Mouse (Mus musculus) hindbrain, embryonic 15.5 days (tissue): ENCODE data around the gene Mrpl14. TPM values are rescaled to one million over a fixed set of nuclear protein-coding genes. Genes with fewer than 3 reads are reported as not detected.

ENCODE experiments used
- ATAC-seq: fragments of 200-750 bp; cut with Nextera tagmentation; 2 replicates; pipeline ENCODE4 v1.8.0; 2017; ENCODE audit warnings: low read depth, moderate number of reproducible peaks, moderate TSS enrichment; ENCODE audit not compliant: low FRiP score
- H3K27ac ChIP-seq: fragments of 300-500 bp; sonication (generic); replicated peaks from 2 replicates; pipeline ENCODE4 v1.5.1; 2015; ENCODE audit warnings: mild to moderate bottlenecking, inconsistent platforms
- H3K27me3 ChIP-seq: fragments of 300-500 bp; sonication (generic); 2 replicates; pipeline ENCODE4 v1.6.1; 2015; ENCODE audit warnings: control low read depth, inconsistent platforms
- H3K36me3 ChIP-seq: fragments of 300-500 bp; sonication (generic); 2 replicates; pipeline ENCODE4 v1.6.1; 2015; ENCODE audit warnings: control low read depth, inconsistent platforms
- H3K4me1 ChIP-seq: fragments of 300-500 bp; sonication (generic); replicated peaks from 2 replicates; pipeline ENCODE4 v1.6.1; 2015; ENCODE audit warnings: control low read depth, inconsistent platforms
- H3K4me2 ChIP-seq: fragments of 300-500 bp; sonication (generic); 2 replicates; pipeline ENCODE4 v1.6.1; 2015; ENCODE audit warnings: moderate library complexity, mild to moderate bottlenecking, inconsistent platforms
- H3K4me3 ChIP-seq: fragments of 300-500 bp; sonication (generic); 2 replicates; pipeline ENCODE4 v1.5.1; 2015; ENCODE audit warnings: mild to moderate bottlenecking, inconsistent platforms
- H3K9ac ChIP-seq: fragments of 300-500 bp; sonication (generic); 2 replicates; pipeline ENCODE4 v1.6.1; 2015; ENCODE audit warnings: inconsistent platforms
- H3K9me3 ChIP-seq: fragments of 300-500 bp; sonication (generic); 2 replicates; pipeline ENCODE4 v1.6.1; 2016; ENCODE audit warnings: control low read depth, inconsistent platforms
- WGBS: fragments of 180-500 bp; shearing (Covaris S2); methylation state at CpG from one replicate; pipeline ENCODE4 v1.1.7; 2015; 5-methylcytosine and 5-hydroxymethylcytosine counted together
- polyA plus RNA-seq: library from polyadenylated mRNA; unstranded; fragments of >200 nt; fragmentation: Nextera tagmentation; extraction: Ambion mirVana; gene quantifications from 2 replicates; pipeline ENCODE4 v1.2.1, GENCODE M21; 2015

The Mrpl14 gene
- polyA plus RNA-seq, 1 experiment from 2014 or later, result 120 TPM

DNA sequence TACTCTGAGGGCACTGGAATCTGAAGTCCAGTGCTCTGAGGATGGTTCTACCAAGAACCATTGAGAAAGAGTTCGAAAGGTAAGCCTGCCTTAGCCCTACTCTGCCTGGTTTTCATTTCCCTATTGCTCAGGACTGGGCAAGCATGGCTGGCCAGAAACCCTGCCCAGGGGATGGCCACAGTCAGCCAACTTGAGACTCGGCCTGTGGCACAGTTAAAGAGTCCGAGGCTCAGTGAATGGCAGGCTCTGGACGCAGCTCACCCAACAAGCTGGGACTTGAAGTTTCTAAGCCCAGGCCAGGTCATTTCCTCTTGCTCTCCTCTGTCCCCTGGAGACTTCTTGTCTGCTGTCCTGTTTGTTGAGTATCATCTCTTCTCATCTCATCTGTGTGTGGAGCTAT lies 44.6 kb downstream of the Mrpl14 start:
- Histone ChIP-seq H3K4me2 (no peak overlapping the region), H3K9me3 (no peaks in the 10 kb centered on the region), H3K9ac (no peak overlapping the region), H3K36me3 (no peaks in the 10 kb centered on the region), H3K27me3 (no peaks in the 10 kb centered on the region), H3K4me3 (no peak overlapping the region), H3K27ac (no peak overlapping the region), H3K4me1 (peaks cover 30% of the 10 kb centered on the region)
- ATAC-seq, result no peak
- WGBS, result 93% methylated on average over 4 of the region's 4 CpGs

DNA sequence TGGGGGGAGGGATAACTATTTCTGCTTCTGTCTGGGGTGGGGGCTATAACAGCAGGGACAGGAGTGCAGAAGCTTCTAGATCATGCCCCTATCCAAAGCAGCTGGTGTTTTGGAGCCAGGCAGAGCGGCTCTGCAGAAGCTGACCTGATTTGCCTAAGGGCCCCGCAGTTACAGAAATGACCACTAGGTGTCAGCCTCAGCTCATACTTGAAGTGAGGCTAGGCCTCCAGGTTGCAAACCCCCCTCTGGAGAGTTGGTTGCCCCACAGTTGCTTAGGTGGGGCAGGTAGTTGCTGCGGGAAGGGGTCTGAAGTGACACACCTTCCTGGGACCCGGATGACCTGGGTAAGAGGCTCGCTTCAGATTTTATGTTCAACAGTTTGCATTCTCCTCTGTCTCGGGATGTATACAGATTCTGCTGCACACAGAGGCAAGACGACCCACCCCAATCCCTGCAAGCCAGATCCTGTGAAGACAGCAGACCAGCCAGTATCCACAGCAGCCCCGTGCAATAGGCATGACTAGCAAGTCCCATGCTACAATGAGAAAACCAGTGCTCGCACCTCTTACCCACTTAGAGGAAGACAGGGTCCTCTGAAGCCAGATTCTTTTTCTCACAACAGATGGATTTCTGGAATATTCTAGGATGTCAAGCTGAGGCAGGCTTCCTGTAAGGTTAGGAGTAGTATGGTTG lies 45.2 kb downstream of the Mrpl14 start:
- H3K4me3 ChIP-seq, result no peak overlapping the region
- H3K27ac ChIP-seq, result no peak overlapping the region
- no peak overlapping the region for H3K9ac ChIP-seq
- peaks cover 36% of the 10 kb centered on the region for H3K4me1 ChIP-seq
- H3K36me3 ChIP-seq, result no peaks in the 10 kb centered on the region
- no peaks in the 10 kb centered on the region for H3K9me3 ChIP-seq
- H3K4me2 ChIP-seq, result no peak overlapping the region
- H3K27me3 ChIP-seq, result no peaks in the 10 kb centered on the region
- 0 out of 2 replicates have a peak, but pooled peaks have one; percentile 17 for ATAC-seq
- 27% methylated on average over 9 of the region's 9 CpGs for WGBS

DNA sequence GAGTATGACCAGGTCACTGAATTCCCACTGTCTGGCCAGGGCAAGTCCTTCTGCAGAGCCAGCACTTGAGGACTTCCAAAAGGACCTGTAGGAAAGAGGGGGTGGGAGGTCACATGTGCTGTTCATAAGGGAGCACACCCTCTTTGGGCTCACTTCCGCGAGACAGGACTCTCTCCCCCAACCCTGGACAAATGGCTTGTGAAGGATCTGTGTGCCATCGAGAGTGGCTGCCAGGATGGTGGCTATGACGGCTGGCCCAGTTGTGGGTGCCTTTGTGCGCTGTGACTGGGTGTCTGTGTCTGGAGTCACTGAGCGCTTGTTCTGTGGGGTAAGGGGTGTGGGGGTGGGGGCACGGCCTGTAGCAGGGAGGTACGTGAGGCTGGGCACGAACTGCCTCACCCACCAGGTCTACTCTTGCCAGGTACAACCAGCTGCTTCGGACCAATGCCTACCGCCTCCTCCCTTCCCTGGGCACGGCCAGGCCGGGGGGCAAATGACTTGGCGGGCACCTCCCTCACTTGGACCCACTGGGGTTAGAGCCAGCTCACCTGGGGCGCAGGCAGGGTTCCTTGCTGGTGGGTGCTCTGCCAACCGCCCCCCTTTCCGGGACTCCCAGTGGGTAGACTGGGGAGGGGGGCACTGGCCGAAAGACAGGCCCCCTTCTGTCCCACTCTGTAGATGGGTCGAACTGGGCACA lies 47.1 kb downstream of the Mrpl14 start:
- peak overlapping the region; percentile 35 for H3K4me3 ChIP-seq
- 50% methylated on average over 18 of the region's 19 CpGs for WGBS
- peak; percentile 5; the same call in 1 of the 2 replicates for ATAC-seq
- peak overlapping the region; percentile 87 for H3K4me2 ChIP-seq
- peaks cover 43% of the 10 kb centered on the region for H3K4me1 ChIP-seq
- H3K27ac ChIP-seq, result peak overlapping the region; percentile 69
- H3K9me3 ChIP-seq, result no peaks in the 10 kb centered on the region
- peak overlapping the region; percentile 40; the same call in 1 of the 2 replicates for H3K9ac ChIP-seq
- no peaks in the 10 kb centered on the region for H3K27me3 ChIP-seq
- no peaks in the 10 kb centered on the region for H3K36me3 ChIP-seq

DNA sequence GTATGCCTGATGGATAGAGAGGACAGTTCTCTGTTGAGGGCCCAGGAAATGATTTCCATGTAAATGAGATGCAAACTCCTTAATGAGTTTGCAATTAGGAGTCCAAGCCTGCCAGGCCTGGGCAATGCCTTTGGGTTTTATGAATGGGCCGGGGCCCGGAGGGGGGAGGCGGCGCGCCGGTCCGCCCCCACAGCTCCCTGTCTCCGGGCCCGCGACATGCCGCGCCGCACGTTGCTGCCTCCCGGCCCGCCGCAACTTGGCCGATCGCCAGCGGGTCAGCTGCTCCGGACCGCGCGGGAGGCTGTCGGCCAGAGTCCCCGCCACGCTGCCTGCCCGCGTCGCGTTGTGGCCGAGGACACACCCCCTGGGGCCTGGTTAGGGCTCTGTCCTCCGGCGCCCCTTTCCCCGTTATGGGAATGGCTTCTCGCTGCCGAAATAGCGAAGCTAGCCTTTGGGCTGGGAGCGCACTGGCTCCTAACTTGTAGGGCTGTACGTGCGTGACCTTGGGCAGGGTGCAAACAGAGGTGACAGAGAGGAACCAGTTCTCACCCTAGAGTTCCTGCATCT lies 47.7 kb downstream of the Mrpl14 start, which contains the start of gene 1600014C23Rik:
Gene 1600014C23Rik (minus strand): TSS at position 110 of the 567 bp plus-strand sequence.
- WGBS, result 2% methylated on average over 41 of the region's 41 CpGs
- Histone ChIP-seq H3K9me3 (no peaks in the 10 kb centered on the region), H3K36me3 (no peaks in the 10 kb centered on the region), H3K27ac (peak within 1 kb of the TSS; percentile 69), H3K4me1 (peaks cover 43% of the 10 kb centered on the region), H3K27me3 (no peaks in the 10 kb centered on the region), H3K4me2 (peak within 1 kb of the TSS; percentile 87), H3K9ac (peak within 1 kb of the TSS; percentile 40), H3K4me3 (peak within 1 kb of the TSS; percentile 35)
- peak; percentile 52 for ATAC-seq

GRCm38 (mm10) chr17:45734333-45734732 lies 48.2 kb downstream of the Mrpl14 start:
- Histone ChIP-seq H3K36me3 (no peaks in the 10 kb centered on the region), H3K4me2 (peak overlapping the region; percentile 87), H3K4me3 (peak overlapping the region; percentile 35; the same call in 1 of the 2 replicates), H3K9ac (peak overlapping the region; percentile 40; the same call in 1 of the 2 replicates), H3K9me3 (no peaks in the 10 kb centered on the region), H3K4me1 (peaks cover 43% of the 10 kb centered on the region), H3K27me3 (no peaks in the 10 kb centered on the region), H3K27ac (peak overlapping the region; percentile 61)
- 7% methylated on average over 3 of the region's 3 CpGs for WGBS
- ATAC-seq, result no peak

GRCm38 (mm10) chr17:45734881-45735280 lies 48.8 kb downstream of the Mrpl14 start:
- no peaks in the 10 kb centered on the region for H3K9me3 ChIP-seq
- H3K27me3 ChIP-seq, result no peaks in the 10 kb centered on the region
- H3K4me3 ChIP-seq, result no peak overlapping the region
- WGBS, result 72% methylated on average over 4 of the region's 4 CpGs
- H3K27ac ChIP-seq, result peak overlapping the region; percentile 61; the same call in 1 of the 2 replicates
- no peak overlapping the region for H3K9ac ChIP-seq
- H3K4me1 ChIP-seq, result peaks cover 43% of the 10 kb centered on the region
- no peak for ATAC-seq
- H3K36me3 ChIP-seq, result no peaks in the 10 kb centered on the region
- no peak overlapping the region for H3K4me2 ChIP-seq

DNA sequence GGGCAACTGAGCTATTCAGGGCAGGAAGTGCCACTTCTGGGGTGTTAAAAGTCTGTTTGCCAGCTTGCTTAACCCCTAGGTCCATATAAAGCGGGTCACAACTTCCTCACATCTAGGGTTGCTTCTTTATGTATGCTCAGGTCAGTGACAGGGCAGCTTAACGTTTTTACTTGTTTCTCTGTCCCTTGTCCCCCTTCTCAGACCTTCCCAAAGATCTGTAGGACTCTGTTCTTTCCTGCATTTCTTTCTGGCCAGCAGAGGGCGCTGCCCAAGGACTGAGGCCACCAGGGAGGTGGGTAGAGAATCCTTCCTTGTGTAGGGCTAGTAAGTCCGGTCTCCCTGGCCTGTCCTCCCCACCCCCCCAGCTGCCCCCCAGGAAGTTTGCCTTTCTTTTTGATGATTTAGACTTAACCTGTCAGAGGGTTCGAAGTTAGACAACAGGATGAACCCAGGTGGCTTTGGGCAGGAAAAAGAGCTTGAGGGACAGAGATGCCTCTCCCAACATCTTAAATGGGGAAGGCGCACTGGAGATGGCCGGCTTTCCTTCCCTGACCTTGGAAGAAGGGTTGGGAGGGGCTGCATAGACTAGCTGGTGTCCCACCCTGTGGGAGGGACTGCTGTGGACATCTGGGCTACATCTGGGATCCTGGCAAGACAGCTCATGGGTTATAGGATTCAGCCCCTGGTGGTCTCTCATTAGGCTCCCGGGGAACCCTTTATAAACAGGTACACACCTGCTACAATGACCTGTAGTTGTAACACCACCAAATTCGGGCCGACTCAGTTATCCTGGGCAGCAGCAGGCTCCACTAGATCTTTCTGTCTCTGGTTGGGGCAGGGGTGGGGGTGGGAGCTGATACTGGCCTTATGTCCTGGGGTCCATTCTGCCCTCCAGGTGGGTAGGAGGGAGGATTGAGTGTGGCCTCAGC lies 49.5 kb downstream of the Mrpl14 start:
- ATAC-seq, result peak; percentile 15; the same call in 1 of the 2 replicates
- Histone ChIP-seq H3K27me3 (no peaks in the 10 kb centered on the region), H3K4me1 (peaks cover 43% of the 10 kb centered on the region), H3K27ac (peak overlapping the region; percentile 94), H3K9ac (peak overlapping the region; percentile 72), H3K4me2 (peak overlapping the region; percentile 90), H3K36me3 (no peaks in the 10 kb centered on the region), H3K9me3 (no peaks in the 10 kb centered on the region), H3K4me3 (peak overlapping the region; percentile 49)
- WGBS, result 9% methylated on average over 10 of the region's 10 CpGs

DNA sequence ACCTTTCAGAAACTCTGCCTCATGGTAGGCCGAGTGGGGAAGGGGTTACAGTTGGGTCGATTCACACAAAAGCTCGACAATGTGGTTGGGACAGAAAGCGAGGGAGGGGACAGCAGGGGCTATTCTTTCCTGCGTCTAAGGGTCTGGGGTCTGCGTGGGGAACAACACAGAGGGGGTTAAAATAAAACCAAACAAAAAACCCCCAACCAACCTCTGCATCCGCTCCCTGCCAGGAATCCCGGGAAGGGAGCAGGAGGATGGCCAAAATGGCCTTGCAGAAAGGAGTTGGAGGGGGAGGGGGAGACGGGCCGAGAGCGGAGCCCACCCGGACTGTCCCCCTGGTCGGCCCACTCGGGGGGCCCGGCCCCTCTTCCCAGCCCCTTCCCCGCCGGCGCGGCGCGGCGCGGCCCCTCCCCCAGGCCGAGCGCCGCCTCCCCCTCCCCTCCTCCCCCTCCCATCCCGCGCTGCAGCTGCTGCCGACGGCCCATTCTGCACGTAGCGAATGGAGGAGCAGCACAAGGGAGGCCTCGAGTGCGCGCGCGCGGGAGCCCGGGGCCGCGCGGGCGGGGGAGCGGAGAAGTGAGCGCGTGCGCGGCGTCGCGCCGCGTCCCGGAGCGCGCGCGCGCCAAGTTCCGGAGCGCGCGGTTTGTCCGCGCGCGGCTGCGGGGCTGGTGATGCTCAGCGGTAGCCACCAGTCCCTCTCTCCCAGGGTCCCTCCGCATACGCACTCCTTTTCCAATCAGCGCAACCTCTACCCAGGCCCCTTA lies 50.4 kb downstream of the Mrpl14 start:
- peak overlapping the region; percentile 94 for H3K27ac ChIP-seq
- H3K4me3 ChIP-seq, result peak overlapping the region; percentile 49
- peak overlapping the region; percentile 90 for H3K4me2 ChIP-seq
- WGBS, result under 1% methylated on average over 36 of the region's 72 CpGs
- peak; percentile 76 for ATAC-seq
- H3K36me3 ChIP-seq, result no peaks in the 10 kb centered on the region
- H3K4me1 ChIP-seq, result peaks cover 40% of the 10 kb centered on the region
- no peaks in the 10 kb centered on the region for H3K27me3 ChIP-seq
- peak overlapping the region; percentile 72 for H3K9ac ChIP-seq
- no peaks in the 10 kb centered on the region for H3K9me3 ChIP-seq

DNA sequence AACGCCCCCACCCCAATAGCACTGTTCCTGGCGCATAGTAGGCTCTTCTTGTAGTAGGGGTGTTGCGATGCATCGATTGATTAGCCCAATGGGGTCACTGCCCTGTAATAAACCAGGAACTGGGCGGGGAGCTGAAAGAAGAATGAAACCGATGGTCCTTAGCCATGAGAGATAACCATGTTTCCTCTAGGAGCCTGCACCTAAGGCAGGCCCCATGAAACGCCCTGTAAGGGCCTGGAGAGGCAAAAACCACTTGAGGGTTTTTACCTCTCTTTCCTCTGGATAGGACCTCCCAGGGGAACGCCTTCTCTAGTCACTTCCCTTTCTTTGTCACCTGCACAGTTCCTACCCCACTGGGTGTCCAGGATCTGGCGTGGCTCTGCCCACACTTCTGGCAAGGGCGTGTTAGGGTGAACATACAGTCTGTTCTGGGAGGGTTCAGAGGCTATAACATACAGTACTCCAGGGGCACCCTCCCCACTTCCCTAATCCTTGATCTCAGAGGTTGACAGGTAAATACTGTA lies 51.0 kb downstream of the Mrpl14 start:
- Histone ChIP-seq H3K36me3 (no peaks in the 10 kb centered on the region), H3K27ac (peak overlapping the region; percentile 94), H3K27me3 (no peaks in the 10 kb centered on the region), H3K9me3 (no peaks in the 10 kb centered on the region), H3K4me1 (peaks cover 40% of the 10 kb centered on the region), H3K4me2 (peak overlapping the region; percentile 90), H3K9ac (peak overlapping the region; percentile 60), H3K4me3 (peak overlapping the region; percentile 49)
- 13% methylated on average over 10 of the region's 10 CpGs for WGBS
- peak; percentile 17; the same call in 1 of the 2 replicates for ATAC-seq

DNA sequence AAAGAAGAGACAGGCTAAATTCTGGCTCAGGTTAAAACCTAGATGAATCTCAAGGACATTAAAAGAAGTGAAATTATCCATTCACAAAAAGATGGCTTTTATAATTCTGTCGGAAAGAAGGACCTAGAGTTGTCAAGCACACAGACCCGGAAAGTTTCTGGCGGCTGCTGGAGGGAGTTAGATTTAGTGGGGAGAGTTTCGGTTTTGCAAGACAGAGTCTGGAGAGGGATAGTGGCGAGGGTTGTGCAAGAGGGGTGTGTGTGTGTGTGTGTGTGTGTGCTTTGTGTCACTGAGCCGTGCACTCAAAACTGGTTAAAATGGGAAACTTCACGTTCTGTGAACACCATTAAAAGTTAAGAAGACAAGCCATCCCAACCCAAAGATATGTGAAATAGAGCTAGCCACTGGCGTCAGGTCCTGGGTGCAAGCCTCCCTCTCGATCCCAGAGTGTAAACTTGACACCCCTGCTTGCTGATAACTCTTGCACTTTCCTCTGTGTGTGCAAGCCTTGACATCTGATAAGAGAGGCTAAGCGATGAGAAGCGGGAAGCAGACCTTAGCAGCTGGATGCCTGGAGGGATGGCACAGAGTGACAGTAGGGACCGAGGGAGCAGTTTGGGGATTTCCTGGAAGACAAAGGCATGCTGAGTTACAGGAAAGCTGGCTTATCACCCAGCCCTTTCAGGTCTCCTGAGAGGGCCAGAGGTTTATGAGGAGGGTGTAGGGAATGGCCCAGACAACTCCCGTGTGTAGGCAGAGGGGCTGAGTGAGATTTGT lies 56.4 kb downstream of the Mrpl14 start:
- H3K9me3 ChIP-seq, result no peaks in the 10 kb centered on the region
- ATAC-seq, result no peak
- H3K9ac ChIP-seq, result no peak overlapping the region
- no peak overlapping the region for H3K4me3 ChIP-seq
- H3K27me3 ChIP-seq, result no peaks in the 10 kb centered on the region
- 70% methylated on average over 13 of the region's 13 CpGs for WGBS
- H3K4me2 ChIP-seq, result no peak overlapping the region
- no peaks in the 10 kb centered on the region for H3K36me3 ChIP-seq
- no peaks in the 10 kb centered on the region for H3K4me1 ChIP-seq
- no peak overlapping the region for H3K27ac ChIP-seq
